Mouse (Mus musculus) bone marrow, adult 2 months (tissue): Measurements from ENCODE around the gene Polr2b.

Experiments used
- CTCF ChIP-seq: fragments of 200-500 bp; IDR thresholded peaks from 2 replicates; pipeline ENCODE4 v1.5.1; 2011; ENCODE audit warnings: low read length, control low read depth; ENCODE audit not compliant: control insufficient read depth, insufficient read depth
- POLR2A ChIP-seq: fragments of 200-500 bp; IDR thresholded peaks from 2 replicates; pipeline ENCODE4 v1.6.1; 2011; ENCODE audit warnings: low read depth, mild to moderate bottlenecking, control low read depth, low read length, borderline replicate concordance; ENCODE audit not compliant: control insufficient read depth

GRCm38 (mm10) chr5:77386596-77387413 is 76.9 kb downstream of the Polr2b start:
- TF ChIP-seq POLR2A (no peak), CTCF (no peak)
